Comparison of ENCODE assay signal across 9 mouse cellular contexts in genomic region chr5:117546694-117547268, GRCm38 (mm10).
DNase-seq lines count a peak whose midpoint lies in the region; ATAC-seq lines count a peak whose summit lies in the region.
"Had no signal": no experiment of that assay in that cellular context is flagged by ENCODE, and none has a peak within 500 bp of the region (broad histone marks: within the 10 kb centered on the region; RNA-seq: fewer than 3 reads in every experiment).

No protein-coding gene starts in this region.

- DNase-seq in heart, postnatal 36 days: no peak
- no peak for DNase-seq in lung, postnatal 25 days (ENCODE audit: low spot score)
- peak; percentile 11 for DNase-seq in gastrocnemius, postnatal 10 days
- peak; percentile 13 for DNase-seq in lung, postnatal 36 days
- DNase-seq in hindbrain, embryonic 10.5 days (ENCODE audit: low spot score): no peak
- DNase-seq: right cerebral cortex, adult 18-20 months had no signal

- H3K27ac ChIP-seq in heart, embryonic 14.5 days (replicated peaks in 1 of 2; ENCODE audit: control insufficient read depth in 1 of 2, insufficient read depth in 1 of 2, low read depth in 2 of 2, low read length in 2 of 2): peak overlapping the region; percentile 2 to 62; a peak in 2 of 4 replicates
- no peak overlapping the region for H3K27ac ChIP-seq in lung, embryonic 16.5 days (ENCODE audit: low read length)
- H3K27ac ChIP-seq in hindbrain, embryonic 10.5 days: no peak overlapping the region

- no peak for ATAC-seq in heart, embryonic 14.5 days (ENCODE audit: insufficient number of reproducible peaks, insufficient read depth, low FRiP score, low read depth)
- peak; percentile 68 for ATAC-seq in lung, embryonic 16.5 days (ENCODE audit: low read depth)

- H3K4me3 ChIP-seq in heart, embryonic 14.5 days (ENCODE audit: control insufficient read depth in 1 of 2, insufficient read depth in 1 of 2, low read depth in 1 of 2, low read length in 2 of 2): peak overlapping the region; percentile 2 to 10; a peak in 3 of 4 replicates
- no peak overlapping the region for H3K4me3 ChIP-seq in lung, embryonic 16.5 days (ENCODE audit: low read length)
- no peak overlapping the region for H3K4me3 ChIP-seq in hindbrain, embryonic 10.5 days

- peak overlapping the region; percentile 25 for H3K9ac ChIP-seq in heart, embryonic 14.5 days (ENCODE audit: low read length)
- no peak overlapping the region for H3K9ac ChIP-seq in lung, embryonic 16.5 days (ENCODE audit: low read length)

- peaks cover 17 to 18% of the 10 kb centered on the region in 2 experiments for H3K4me1 ChIP-seq in heart, embryonic 14.5 days (ENCODE audit: control insufficient read depth in 2 of 2, insufficient read depth in 2 of 2, low read length in 2 of 2)
- H3K4me1 ChIP-seq in lung, embryonic 16.5 days (replicated peaks; ENCODE audit: control insufficient read depth, insufficient read depth, low read length): no peaks in the 10 kb centered on the region
- peaks cover 5% of the 10 kb centered on the region; the same call in 1 of the 2 replicates for H3K4me1 ChIP-seq in hindbrain, embryonic 10.5 days (replicated peaks)

- H3K4me2 ChIP-seq in heart, embryonic 14.5 days (ENCODE audit: low read length): peak overlapping the region; percentile 60
- peak overlapping the region; percentile 29 for H3K4me2 ChIP-seq in lung, embryonic 16.5 days (ENCODE audit: low read depth, low read length)

- H3K9me3 ChIP-seq in heart, embryonic 14.5 days (ENCODE audit: control insufficient read depth, low read length): no peaks in the 10 kb centered on the region
- H3K9me3 ChIP-seq in lung, embryonic 16.5 days (ENCODE audit: control insufficient read depth, low read length): no peaks in the 10 kb centered on the region
- H3K9me3 ChIP-seq in hindbrain, embryonic 10.5 days: peaks cover 6% of the 10 kb centered on the region; the same call in 1 of the 2 replicates

- WGBS in heart, embryonic 14.5 days: 27% methylated on average over 25 of the region's 25 CpGs
- WGBS in lung, embryonic 16.5 days: 28% methylated on average over 25 of the region's 25 CpGs
- whole genome bisulfite sequencing in hindbrain, embryonic 10.5 days: 81% methylated on average over 25 of the region's 25 CpGs

- intact Hi-C loops in heart, postnatal 36 days (cut with DNase I): no loop called here

- H3K27me3 ChIP-seq in heart, embryonic 14.5 days (ENCODE audit: control insufficient read depth, insufficient read depth, low read length): no peaks in the 10 kb centered on the region
- H3K27me3 ChIP-seq in lung, embryonic 16.5 days (ENCODE audit: control insufficient read depth, insufficient read depth, low read depth, low read length): no peaks in the 10 kb centered on the region
- no peaks in the 10 kb centered on the region for H3K27me3 ChIP-seq in hindbrain, embryonic 10.5 days (ENCODE audit: insufficient read depth, poor library complexity, severe bottlenecking)
- H3K27me3 ChIP-seq: CH12.LX had no signal

- no peaks in the 10 kb centered on the region for H3K36me3 ChIP-seq in heart, embryonic 14.5 days (ENCODE audit: control insufficient read depth, insufficient read depth, low read length)
- H3K36me3 ChIP-seq in lung, embryonic 16.5 days (ENCODE audit: control insufficient read depth, insufficient read depth, low read length): no peaks in the 10 kb centered on the region
- no peaks in the 10 kb centered on the region for H3K36me3 ChIP-seq in hindbrain, embryonic 10.5 days

Comparison
In these comparisons a context has a peak if more than half of its experiments do, and no peak if none do; other contexts are left out.
1. DNase-seq: peak in gastrocnemius, postnatal 10 days (single experiment) and lung, postnatal 36 days (single experiment); none in heart, postnatal 36 days (0 of 2), lung, postnatal 25 days (single experiment) and hindbrain, embryonic 10.5 days (single experiment).
2. H3K27ac ChIP-seq: peak in heart, embryonic 14.5 days (2 of 2); none in lung, embryonic 16.5 days (single experiment) and hindbrain, embryonic 10.5 days (single experiment).
3. H3K4me3 ChIP-seq: peak in heart, embryonic 14.5 days (2 of 2); none in lung, embryonic 16.5 days (single experiment) and hindbrain, embryonic 10.5 days (single experiment).